Mouse (Mus musculus) left cerebral cortex, adult 11 months (tissue): ENCODE measurements at regions not wholly inside any gene's neighbourhood (a gene's known extent, or its start where the extent isn't known, plus 50 kb on each side); places are given as distances from the start of the nearest gene placed in this dataset.

Experiments used
- DNase-seq: peaks from one replicate; pipeline ENCODE4 v3.0.0; 2022; ENCODE audit warnings: low spot score

- DNase-seq = no peak
Measured at GRCm38 (mm10) chr1:120910801-120911200, 308.6 kb downstream of the En1 start.

- no peak for DNase-seq
Measured at GRCm38 (mm10) chr1:120911962-120912670, 309.9 kb downstream of the En1 start.

GRCm38 (mm10) chr1:120921540-120921939, 319.3 kb downstream of the En1 start:
- DNase-seq = no peak

GRCm38 (mm10) chr1:120925271-120925670, 323.1 kb downstream of the En1 start:
- no peak for DNase-seq

- no peak for DNase-seq
Measured at GRCm38 (mm10) chr1:120930141-120930540, 327.9 kb downstream of the En1 start.

- DNase-seq = no peak
Measured at GRCm38 (mm10) chr1:120935321-120935720, 333.1 kb downstream of the En1 start.

GRCm38 (mm10) chr1:120943711-120944110, 341.5 kb downstream of the En1 start:
- DNase-seq = no peak

GRCm38 (mm10) chr1:120946349-120946748, 344.1 kb downstream of the En1 start:
- DNase-seq = no peak

- no peak for DNase-seq
Measured at GRCm38 (mm10) chr1:120961235-120961634, 359.0 kb downstream of the En1 start.

- no peak for DNase-seq
Measured at GRCm38 (mm10) chr1:120961984-120962383, 359.8 kb downstream of the En1 start.

GRCm38 (mm10) chr1:120963477-120964178, 361.4 kb downstream of the En1 start:
- no peak for DNase-seq

GRCm38 (mm10) chr1:120964179-120964517, 361.9 kb downstream of the En1 start:
- DNase-seq = no peak

GRCm38 (mm10) chr1:120966132-120966531, 363.9 kb downstream of the En1 start:
- DNase-seq = no peak

- DNase-seq = no peak
Measured at GRCm38 (mm10) chr1:120974661-120975060, 357.7 kb downstream of the Insig2 start.

- no peak for DNase-seq
Measured at GRCm38 (mm10) chr1:121004535-121004934, 327.9 kb downstream of the Insig2 start.

GRCm38 (mm10) chr1:121005198-121005597, 327.2 kb downstream of the Insig2 start:
- no peak for DNase-seq

- DNase-seq = no peak
Measured at GRCm38 (mm10) chr1:121012126-121012525, 320.3 kb downstream of the Insig2 start.

GRCm38 (mm10) chr1:121013839-121014503, 318.4 kb downstream of the Insig2 start:
- DNase-seq = no peak

GRCm38 (mm10) chr1:121029375-121029774, 303.0 kb downstream of the Insig2 start:
- DNase-seq = no peak

GRCm38 (mm10) chr1:121034761-121035393, 297.5 kb downstream of the Insig2 start:
- DNase-seq = no peak

GRCm38 (mm10) chr1:121046581-121046980, 285.8 kb downstream of the Insig2 start:
- DNase-seq = no peak

- DNase-seq = peak; percentile 18
Measured at GRCm38 (mm10) chr1:121047406-121047805, 285.0 kb downstream of the Insig2 start.

GRCm38 (mm10) chr1:121049684-121050083, 282.7 kb downstream of the Insig2 start:
- no peak for DNase-seq
